Mouse (Mus musculus) liver, embryonic 13.5 days (tissue): Measurements from ENCODE around the gene Pfn1. TPM values are rescaled to one million over a fixed set of nuclear protein-coding genes. Genes with fewer than 3 reads are reported as not detected.

Experiments used
- ATAC-seq: fragments of 200-750 bp; cut with Nextera tagmentation; 2 replicates; pipeline ENCODE4 v1.8.0; 2017; ENCODE audit warnings: low read depth, mild to moderate bottlenecking, moderate number of reproducible peaks, moderate library complexity
- DNase-seq: peaks from one replicate; pipeline ENCODE4 v3.0.0; 2022
- H3K27ac ChIP-seq: fragments of 300-500 bp; sonication (generic); 2 replicates; pipeline ENCODE4 v1.5.1; 2015; ENCODE audit warnings: moderate library complexity, mild to moderate bottlenecking, inconsistent platforms
- H3K27me3 ChIP-seq: fragments of 300-500 bp; sonication (generic); 2 replicates; pipeline ENCODE4 v1.6.1; 2015; ENCODE audit warnings: mild to moderate bottlenecking, inconsistent platforms
- H3K36me3 ChIP-seq: fragments of 300-500 bp; sonication (generic); 2 replicates; pipeline ENCODE4 v1.6.1; 2015; ENCODE audit warnings: mild to moderate bottlenecking, inconsistent platforms
- H3K4me1 ChIP-seq: fragments of 300-500 bp; sonication (generic); replicated peaks from 2 replicates; pipeline ENCODE4 v1.6.1; 2015; ENCODE audit warnings: inconsistent platforms
- H3K4me2 ChIP-seq: fragments of 300-500 bp; sonication (generic); 2 replicates; pipeline ENCODE4 v1.6.1; 2015; ENCODE audit warnings: inconsistent platforms, mild to moderate bottlenecking, moderate library complexity
- H3K4me3 ChIP-seq: fragments of 300-500 bp; sonication (generic); replicated peaks from 2 replicates; pipeline ENCODE4 v1.5.1; 2015; ENCODE audit warnings: mild to moderate bottlenecking, inconsistent platforms
- H3K9ac ChIP-seq: fragments of 300-500 bp; sonication (generic); 2 replicates; pipeline ENCODE4 v1.6.1; 2015; ENCODE audit warnings: mild to moderate bottlenecking, inconsistent platforms
- H3K9me3 ChIP-seq: fragments of 300-500 bp; sonication (generic); replicated peaks from 2 replicates; pipeline ENCODE4 v1.6.1; 2016; ENCODE audit warnings: inconsistent platforms
- WGBS: fragments of 180-500 bp; shearing (Covaris S2); methylation state at CpG from one replicate; pipeline ENCODE4 v1.1.7; 2015; ENCODE audit not compliant: insufficient replicate concordance; 5-methylcytosine and 5-hydroxymethylcytosine counted together
- polyA plus RNA-seq: library from polyadenylated mRNA; unstranded; fragments of >200 nt; fragmentation: Nextera tagmentation; extraction: Ambion mirVana; gene quantifications from 2 replicates; pipeline ENCODE4 v1.2.1, GENCODE M21; 2015

The Pfn1 gene
- polyA plus RNA-seq, 1 experiment from 2014 or later = 1,347 TPM

DNA sequence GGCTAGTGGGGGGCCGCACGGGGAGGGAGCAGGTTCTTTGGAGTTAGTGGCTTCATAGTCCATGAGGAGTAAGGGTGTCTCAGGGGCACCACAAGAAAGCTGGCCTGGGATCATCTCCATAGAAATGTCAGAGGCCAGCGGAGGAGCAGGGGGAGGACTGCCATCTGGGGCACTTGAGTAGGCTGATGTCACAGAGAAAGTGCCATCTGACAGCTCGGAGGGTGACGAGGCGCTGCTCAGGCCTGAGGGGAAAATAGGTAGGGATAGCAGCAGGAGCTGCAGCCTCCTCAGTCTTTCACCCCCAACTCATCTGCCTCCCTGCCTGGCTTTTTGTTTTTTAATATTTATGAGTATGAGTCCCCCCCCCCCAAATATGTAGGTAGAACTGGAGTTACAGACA, 19.6 kb upstream of the Pfn1 start:
- no peak overlapping the region for H3K4me3 ChIP-seq
- DNase-seq = no peak
- no peak overlapping the region for H3K4me2 ChIP-seq
- no peak for ATAC-seq
- peaks cover 33% of the 10 kb centered on the region for H3K36me3 ChIP-seq
- H3K9me3 ChIP-seq = no peaks in the 10 kb centered on the region
- no peak overlapping the region for H3K9ac ChIP-seq
- WGBS = 81% methylated on average over 6 of the region's 6 CpGs
- H3K4me1 ChIP-seq = peaks cover 40% of the 10 kb centered on the region
- H3K27me3 ChIP-seq = no peaks in the 10 kb centered on the region
- H3K27ac ChIP-seq = no peak overlapping the region

GRCm38 (mm10) chr11:70671333-70672047, 17.0 kb upstream of the Pfn1 start:
- H3K4me2 ChIP-seq = no peak overlapping the region
- 76% methylated on average over 16 of the region's 16 CpGs for WGBS
- no peaks in the 10 kb centered on the region for H3K27me3 ChIP-seq
- peak overlapping the region; percentile 4; the same call in 1 of the 2 replicates for H3K9ac ChIP-seq
- H3K36me3 ChIP-seq = peaks cover 30% of the 10 kb centered on the region
- H3K4me1 ChIP-seq = peaks cover 44% of the 10 kb centered on the region
- DNase-seq (no peak), ATAC-seq (no peak)
- no peak overlapping the region for H3K4me3 ChIP-seq
- H3K27ac ChIP-seq = no peak overlapping the region
- H3K9me3 ChIP-seq = no peaks in the 10 kb centered on the region

DNA sequence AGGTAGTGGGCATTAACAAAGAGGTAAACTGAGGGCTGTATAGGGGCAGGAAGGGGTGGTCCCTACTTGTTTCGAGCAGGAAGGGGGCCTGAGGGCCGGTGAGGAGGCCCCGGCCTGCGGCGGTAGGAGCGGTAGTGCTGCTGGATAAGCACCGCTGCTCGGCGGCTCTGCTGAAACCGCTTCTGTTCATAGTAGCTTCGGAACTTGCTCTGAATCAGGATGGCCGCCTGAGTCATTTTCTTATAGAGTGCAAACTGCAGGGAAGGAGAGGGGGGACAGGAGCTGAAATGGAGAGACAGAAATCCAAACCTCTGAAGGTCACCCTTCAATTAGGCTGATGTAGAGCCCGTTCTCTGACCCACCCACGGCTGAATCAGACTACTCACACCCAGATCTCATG, 16.0 kb upstream of the Pfn1 start:
- peak overlapping the region; percentile 98 for H3K4me2 ChIP-seq
- H3K36me3 ChIP-seq = peaks cover 29% of the 10 kb centered on the region
- H3K27me3 ChIP-seq = no peaks in the 10 kb centered on the region
- H3K4me3 ChIP-seq = peak overlapping the region; percentile 79
- H3K9me3 ChIP-seq = no peaks in the 10 kb centered on the region
- ATAC-seq (no peak), DNase-seq (no peak)
- 54% methylated on average over 14 of the region's 14 CpGs for WGBS
- peak overlapping the region; percentile 91 for H3K9ac ChIP-seq
- H3K27ac ChIP-seq = peak overlapping the region; percentile 94
- peaks cover 50% of the 10 kb centered on the region for H3K4me1 ChIP-seq

DNA sequence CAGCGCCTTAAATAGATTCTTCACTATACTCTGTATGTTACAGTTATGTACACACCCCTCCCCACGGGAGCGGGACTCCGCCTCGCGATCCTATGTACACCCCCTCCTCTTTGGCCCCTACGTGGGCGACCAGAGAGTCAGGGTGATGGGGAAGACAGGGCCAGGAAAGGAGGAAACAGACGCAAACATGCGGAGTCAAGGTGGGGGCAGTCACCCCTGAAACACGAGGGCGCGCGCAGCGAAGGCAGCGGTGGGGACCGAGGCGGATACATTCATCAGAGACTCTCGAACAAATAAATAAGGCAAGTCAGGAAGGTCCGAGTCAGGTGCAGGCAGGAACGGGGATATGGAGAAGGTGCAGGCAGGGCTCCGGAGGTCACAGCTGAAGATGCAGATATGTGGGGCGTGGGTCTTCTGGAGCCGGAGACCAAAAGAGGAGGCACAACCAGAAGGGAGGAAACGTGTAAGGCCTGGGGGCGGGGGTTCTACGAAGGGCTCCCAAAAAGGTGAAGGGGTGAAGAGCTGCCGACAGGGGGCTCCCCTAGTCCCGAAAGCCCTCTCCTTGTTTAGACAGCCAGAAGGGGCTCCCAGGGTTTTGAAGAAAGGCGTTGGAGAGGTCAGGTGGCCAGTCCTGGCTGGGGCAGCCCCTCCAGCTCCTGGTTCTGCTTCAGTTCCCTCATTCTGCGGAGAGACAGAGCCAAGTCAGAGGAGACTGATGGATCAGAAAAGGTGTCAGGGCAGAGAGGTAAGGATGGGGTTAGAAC, 15.3 kb upstream of the Pfn1 start:
- peak overlapping the region; percentile 79 for H3K4me3 ChIP-seq
- 2% methylated on average over 31 of the region's 31 CpGs for WGBS
- H3K9me3 ChIP-seq = no peaks in the 10 kb centered on the region
- peak overlapping the region; percentile 98 for H3K4me2 ChIP-seq
- peak; percentile 78 for DNase-seq
- H3K27me3 ChIP-seq = no peaks in the 10 kb centered on the region
- peak; percentile 1; the same call in 1 of the 2 replicates for ATAC-seq
- H3K9ac ChIP-seq = peak overlapping the region; percentile 91
- peaks cover 50% of the 10 kb centered on the region for H3K4me1 ChIP-seq
- peak overlapping the region; percentile 94 for H3K27ac ChIP-seq
- H3K36me3 ChIP-seq = peaks cover 32% of the 10 kb centered on the region

GRCm38 (mm10) chr11:70668771-70669505, 14.5 kb upstream of the Pfn1 start, which contains the start of gene Spag7:
TSS of gene Spag7 (minus strand) at chr11:70669416.
- no peaks in the 10 kb centered on the region for H3K27me3 ChIP-seq
- peaks cover 46% of the 10 kb centered on the region for H3K4me1 ChIP-seq
- WGBS = under 1% methylated on average over 44 of the region's 44 CpGs
- DNase-seq = peak; percentile 97
- H3K36me3 ChIP-seq = peaks cover 33% of the 10 kb centered on the region
- ATAC-seq = peak; percentile 89
- H3K4me3 ChIP-seq = peak within 1 kb of the TSS; percentile 79
- peak within 1 kb of the TSS; percentile 91 for H3K9ac ChIP-seq
- H3K4me2 ChIP-seq = peak within 1 kb of the TSS; percentile 98
- peak within 1 kb of the TSS; percentile 94 for H3K27ac ChIP-seq
- no peaks in the 10 kb centered on the region for H3K9me3 ChIP-seq

- Histone ChIP-seq H3K4me1 (peaks cover 46% of the 10 kb centered on the region), H3K36me3 (peaks cover 36% of the 10 kb centered on the region), H3K9me3 (no peaks in the 10 kb centered on the region), H3K9ac (peak overlapping the region; percentile 75), H3K27ac (peak overlapping the region; percentile 92), H3K4me2 (peak overlapping the region; percentile 78), H3K27me3 (no peaks in the 10 kb centered on the region), H3K4me3 (peak overlapping the region; percentile 79)
- DNase-seq = no peak
- under 1% methylated on average over 15 of the region's 15 CpGs for WGBS
- ATAC-seq = peak; percentile 71
Observed at GRCm38 (mm10) chr11:70668335-70668770, 13.9 kb upstream of the Pfn1 start.

- peaks cover 46% of the 10 kb centered on the region for H3K4me1 ChIP-seq
- H3K9ac ChIP-seq = peak overlapping the region; percentile 75
- ATAC-seq = no peak
- 62% methylated on average over 14 of the region's 14 CpGs for WGBS
- H3K27ac ChIP-seq = peak overlapping the region; percentile 92
- no peak for DNase-seq
- H3K4me3 ChIP-seq = peak overlapping the region; percentile 79
- peak overlapping the region; percentile 78 for H3K4me2 ChIP-seq
- no peaks in the 10 kb centered on the region for H3K9me3 ChIP-seq
- no peaks in the 10 kb centered on the region for H3K27me3 ChIP-seq
- H3K36me3 ChIP-seq = peaks cover 44% of the 10 kb centered on the region
Observed at GRCm38 (mm10) chr11:70667271-70668150, 13.1 kb upstream of the Pfn1 start.

- Histone ChIP-seq H3K4me2 (no peak overlapping the region), H3K27me3 (no peaks in the 10 kb centered on the region), H3K4me3 (no peak overlapping the region), H3K36me3 (peaks cover 50% of the 10 kb centered on the region), H3K4me1 (peaks cover 44% of the 10 kb centered on the region), H3K9ac (no peak overlapping the region), H3K27ac (no peak overlapping the region), H3K9me3 (no peaks in the 10 kb centered on the region)
- 86% methylated on average over 8 of the region's 8 CpGs for WGBS
- ATAC-seq (no peak), DNase-seq (no peak)
Observed at GRCm38 (mm10) chr11:70666687-70667086, 12.2 kb upstream of the Pfn1 start.

DNA sequence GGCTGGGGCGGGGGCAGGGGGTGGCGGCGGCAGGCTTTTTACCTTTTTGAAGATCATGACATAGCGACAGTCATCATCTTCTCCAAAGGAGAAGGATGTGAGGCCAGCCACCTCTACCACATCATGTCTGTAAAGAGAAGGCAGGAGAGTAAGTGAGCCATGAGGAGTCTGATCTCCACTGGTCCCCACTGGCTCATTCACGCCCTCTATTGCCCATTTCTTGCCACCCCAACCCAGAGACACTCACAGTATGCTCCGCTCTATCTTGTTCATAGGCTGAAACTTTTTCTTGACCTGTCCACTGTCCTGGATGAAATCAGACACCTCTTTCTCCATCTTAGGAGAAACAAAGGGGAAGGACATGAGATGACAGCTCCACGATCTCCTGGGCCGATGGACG, 10.3 kb upstream of the Pfn1 start:
- H3K9ac ChIP-seq = no peak overlapping the region
- no peak overlapping the region for H3K4me2 ChIP-seq
- H3K4me3 ChIP-seq = no peak overlapping the region
- H3K36me3 ChIP-seq = peaks cover 52% of the 10 kb centered on the region
- H3K27me3 ChIP-seq = no peaks in the 10 kb centered on the region
- H3K4me1 ChIP-seq = peaks cover 26% of the 10 kb centered on the region
- DNase-seq (no peak), ATAC-seq (no peak)
- H3K27ac ChIP-seq = no peak overlapping the region
- no peaks in the 10 kb centered on the region for H3K9me3 ChIP-seq
- WGBS = 87% methylated on average over 9 of the region's 9 CpGs

- H3K4me3 ChIP-seq = no peak overlapping the region
- no peaks in the 10 kb centered on the region for H3K27me3 ChIP-seq
- H3K9ac ChIP-seq = no peak overlapping the region
- no peaks in the 10 kb centered on the region for H3K9me3 ChIP-seq
- H3K36me3 ChIP-seq = peaks cover 52% of the 10 kb centered on the region
- no peak overlapping the region for H3K4me2 ChIP-seq
- DNase-seq = no peak
- ATAC-seq = no peak
- peaks cover 23% of the 10 kb centered on the region for H3K4me1 ChIP-seq
- 85% methylated on average over 6 of the region's 6 CpGs for WGBS
- no peak overlapping the region for H3K27ac ChIP-seq
Observed at GRCm38 (mm10) chr11:70663957-70664356, 9.5 kb upstream of the Pfn1 start.
